Mouse (Mus musculus) cerebellum, postnatal 14 days (tissue): ENCODE data around the gene Chit1.

Source experiments
- DNase-seq, 2 experiments: peaks; one replicate each; pipeline ENCODE4 v3.0.0; 2021; ENCODE audit warnings: mixed read lengths in 2 of 2

The Chit1 gene

DNA sequence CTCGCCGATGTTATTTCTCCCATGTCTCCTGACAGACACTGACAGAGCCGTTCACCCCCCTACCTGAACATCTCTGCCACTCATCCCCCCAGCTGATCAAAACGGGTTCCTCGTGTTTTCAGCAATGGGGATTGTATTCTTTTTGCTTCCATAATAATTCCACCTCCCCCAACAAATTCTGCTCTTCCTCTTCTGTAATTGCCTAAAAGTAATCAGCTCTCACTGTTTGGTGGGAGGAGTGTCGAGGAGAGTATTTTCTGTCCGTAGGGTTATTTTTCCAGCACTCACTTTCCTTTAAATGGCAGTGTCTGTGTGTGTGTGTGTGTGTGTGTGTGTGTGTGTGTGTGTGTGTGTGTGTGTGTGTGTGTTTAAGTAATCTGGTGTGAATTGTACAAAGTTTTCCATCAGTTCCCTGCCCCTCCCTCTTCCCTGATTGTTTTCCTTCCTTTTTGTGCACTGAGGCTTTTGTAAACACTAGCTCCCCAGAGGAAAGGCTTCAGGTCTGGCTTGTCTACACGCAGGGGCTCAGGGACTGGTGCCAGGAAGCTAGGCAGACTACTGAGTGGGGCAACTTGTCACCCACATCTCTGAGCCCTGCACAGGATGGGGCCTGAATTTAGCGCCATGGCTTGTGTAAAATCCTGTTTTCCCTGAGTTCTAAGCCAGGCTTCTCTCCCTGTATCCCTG is 31.4 kb upstream of the Chit1 start:
- peak; percentile 56 to 73 for DNase-seq

DNA sequence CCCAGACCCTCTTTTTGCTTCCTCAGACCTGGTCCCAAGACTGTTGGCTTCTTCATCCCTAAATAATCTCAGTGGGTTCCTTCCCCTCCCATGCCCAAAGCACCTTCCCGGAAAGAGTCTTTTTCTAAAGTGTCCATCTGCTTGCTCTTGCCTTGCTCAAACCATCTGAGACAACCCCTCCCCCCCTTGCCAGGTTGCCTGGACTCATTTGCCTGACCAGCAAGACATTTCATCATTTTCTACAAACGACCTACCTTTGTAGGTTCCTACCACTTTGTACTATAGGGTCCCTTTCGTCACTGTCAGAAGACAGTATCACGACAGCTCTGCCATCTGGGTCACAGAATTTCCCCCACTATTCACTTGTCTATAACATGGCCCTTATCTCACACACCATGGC is 30.6 kb upstream of the Chit1 start:
- DNase-seq, result peak; percentile 47 to 67

DNA sequence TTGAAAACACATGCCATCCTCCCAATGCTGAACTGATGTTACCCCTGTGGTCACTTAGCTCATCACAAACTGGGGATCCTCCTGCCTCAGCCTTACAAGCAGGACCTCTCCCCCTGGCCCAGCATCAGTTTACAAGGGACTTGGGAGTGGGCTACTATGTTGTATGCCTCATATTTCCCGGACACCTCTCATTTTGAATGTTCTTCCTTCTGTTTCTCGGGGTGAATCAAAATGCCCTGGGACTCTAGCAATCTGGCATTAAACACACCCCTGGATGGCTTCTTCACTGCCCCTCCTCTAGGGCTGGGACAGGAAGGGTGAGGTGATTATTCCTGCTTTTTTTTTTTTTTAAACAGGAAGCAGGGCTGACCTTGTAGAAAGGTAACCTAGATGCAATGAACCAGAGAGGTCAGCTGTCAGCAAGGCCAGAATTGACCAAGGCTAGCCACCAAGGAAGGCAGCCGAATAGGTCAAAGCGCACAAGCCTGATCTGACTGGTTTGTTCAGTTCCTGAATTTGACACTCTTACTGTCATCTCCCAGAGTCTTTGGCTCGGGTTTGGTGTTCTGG is 30.1 kb upstream of the Chit1 start:
- no peak for DNase-seq

DNA sequence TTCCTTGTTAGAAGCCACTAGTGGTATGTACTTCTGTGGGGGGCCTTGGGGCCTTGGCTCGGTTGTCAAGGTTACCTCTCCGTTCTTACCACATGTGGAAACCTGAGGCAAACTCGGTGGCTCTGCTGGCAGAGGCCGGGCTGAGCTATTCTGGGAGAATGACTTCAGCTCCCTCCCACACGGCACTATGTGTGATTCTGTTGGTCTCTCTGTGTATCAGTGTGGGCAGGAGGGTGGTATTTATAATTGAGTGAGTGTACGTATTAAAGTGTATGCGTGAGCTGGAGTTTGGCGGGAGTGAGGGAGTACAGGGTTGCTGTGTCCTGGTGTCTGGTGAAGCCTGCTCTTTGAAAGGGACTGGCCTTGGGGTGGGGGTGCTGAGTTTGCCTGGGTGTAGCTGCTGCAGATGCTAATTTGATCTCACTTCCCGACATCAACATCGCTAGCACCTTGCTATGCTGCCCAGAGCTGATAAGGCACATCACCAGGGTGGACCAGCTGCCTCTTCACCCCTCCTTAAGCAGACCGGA is 28.0 kb upstream of the Chit1 start:
- peak; percentile 41 to 59 for DNase-seq

DNA sequence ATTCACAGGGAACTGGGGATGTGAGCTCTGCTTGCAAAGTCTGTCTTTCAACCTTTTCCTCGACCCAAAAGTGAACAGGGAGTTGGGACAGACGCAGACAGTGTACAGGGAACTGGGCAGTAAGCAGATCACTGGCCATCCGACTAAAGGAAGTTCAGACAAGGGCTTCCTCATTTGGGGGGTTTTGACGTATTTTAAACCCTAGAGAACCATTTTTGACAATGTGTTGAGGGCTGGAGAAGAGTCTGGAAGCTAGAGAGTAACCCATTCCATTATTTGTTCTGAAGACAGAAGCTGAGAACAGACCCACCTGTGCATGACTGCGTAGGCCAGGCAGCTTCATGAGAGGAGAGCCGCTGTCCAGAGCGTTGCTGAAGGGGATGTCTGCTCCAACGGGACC is 27.4 kb upstream of the Chit1 start:
- no peak for DNase-seq

DNA sequence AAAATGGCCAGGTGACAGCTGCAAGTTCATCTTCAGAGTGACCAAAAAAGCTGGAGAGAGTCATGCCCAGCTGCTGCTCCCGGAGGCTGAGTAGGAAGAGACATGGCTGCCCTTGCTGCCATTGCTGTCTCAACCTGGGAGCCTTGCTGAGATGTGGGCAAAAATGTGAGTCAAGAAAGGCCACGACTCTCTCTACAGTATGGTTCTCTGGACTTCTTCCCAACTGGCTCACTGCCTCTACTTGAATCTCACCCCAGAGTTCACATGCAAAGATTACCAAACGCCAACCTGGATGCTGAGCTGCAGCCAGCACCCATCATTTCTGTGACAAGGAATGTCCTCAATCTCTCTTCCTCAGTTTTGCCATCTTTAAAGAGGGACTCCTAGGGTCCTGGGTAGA is 26.9 kb upstream of the Chit1 start:
- peak; percentile 75 to 79 for DNase-seq

DNA sequence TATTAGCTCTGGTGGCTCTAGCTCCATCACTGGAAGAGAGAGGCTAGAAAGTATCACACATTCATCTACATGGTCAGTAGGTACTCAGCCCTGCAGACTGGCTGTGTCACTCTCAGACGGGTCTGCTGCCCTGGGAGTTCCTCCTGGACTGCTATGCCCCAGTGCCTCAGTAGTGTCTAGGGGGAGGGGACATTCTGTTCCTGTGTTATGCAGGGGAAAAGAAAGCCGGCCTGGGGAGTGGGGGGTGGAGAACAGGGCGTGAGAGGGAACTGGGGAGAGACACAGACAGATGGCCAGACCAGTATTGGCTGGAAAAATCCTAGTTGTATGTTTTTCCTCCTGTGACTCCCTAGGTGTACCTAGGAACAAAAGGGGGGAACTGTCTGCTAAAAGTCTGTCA is 25.0 kb upstream of the Chit1 start:
- DNase-seq, result no peak

DNA sequence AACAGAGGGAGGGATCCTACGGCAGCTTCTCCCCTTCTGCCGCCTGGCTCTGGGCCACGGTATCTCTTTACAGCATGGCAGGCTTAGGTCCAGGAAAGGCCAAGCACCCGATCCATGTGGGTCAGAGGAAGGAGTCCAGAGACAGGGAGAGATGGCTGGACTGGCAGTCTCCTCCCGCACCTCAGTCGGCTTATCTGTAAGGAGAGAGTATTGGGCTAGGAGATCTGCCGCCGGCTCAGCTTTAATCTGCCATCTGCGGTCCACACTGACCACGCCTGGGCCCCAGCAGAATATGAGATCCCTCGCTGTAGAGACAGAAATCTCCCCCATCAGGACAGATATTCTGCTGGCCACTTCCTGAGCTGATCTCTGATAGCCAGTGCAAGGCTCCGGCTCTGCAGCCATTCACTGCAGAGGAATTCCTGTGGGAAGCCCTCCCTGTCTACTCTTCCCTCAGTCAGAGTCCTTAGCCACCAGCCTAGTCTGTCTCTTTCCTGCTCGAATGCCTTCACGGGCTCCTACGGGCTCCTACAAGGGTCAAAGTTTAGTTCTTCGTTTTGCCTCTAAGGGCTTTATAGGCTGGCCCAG is 24.1 kb upstream of the Chit1 start:
- DNase-seq, result peak; percentile 72 to 81

DNA sequence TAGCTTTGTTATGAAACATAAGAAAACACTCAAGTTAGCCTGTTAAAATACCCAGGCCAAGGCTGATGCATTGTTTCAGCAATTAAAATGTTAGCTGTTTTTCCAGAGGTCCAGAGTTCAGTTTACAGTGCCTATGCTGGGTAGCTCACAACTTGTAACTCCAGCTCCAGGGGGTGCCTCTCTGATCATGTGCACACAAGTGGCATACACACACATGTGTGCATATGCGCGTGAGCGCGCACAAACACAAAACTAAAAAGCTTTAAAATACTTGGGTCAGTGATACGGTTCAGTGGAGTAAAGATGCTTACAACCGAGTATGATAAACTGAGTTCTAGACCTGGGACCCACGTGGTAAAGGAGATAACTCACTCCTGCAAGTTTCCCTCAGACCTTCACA is 22.0 kb upstream of the Chit1 start:
- DNase-seq, result no peak

DNA sequence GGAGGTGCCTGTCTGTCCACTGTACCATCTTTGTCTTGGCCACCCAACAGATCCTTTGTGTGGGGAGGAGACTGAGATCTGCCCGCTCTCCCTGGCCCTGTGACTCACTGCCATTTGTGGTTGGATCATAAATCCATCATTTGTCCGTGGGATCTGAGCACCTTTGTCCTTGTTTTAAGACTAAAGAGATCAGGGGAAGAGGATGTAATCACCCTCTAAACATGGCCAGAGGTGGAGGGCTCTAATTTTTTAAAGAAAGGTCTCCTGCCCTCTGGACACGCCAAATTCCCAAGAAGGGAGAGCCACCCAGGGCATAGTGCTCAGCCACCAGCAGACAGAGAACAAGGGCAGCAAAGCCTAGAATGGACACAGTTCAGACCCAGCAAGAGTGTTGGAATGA is 19.2 kb upstream of the Chit1 start:
- DNase-seq, result no peak

DNA sequence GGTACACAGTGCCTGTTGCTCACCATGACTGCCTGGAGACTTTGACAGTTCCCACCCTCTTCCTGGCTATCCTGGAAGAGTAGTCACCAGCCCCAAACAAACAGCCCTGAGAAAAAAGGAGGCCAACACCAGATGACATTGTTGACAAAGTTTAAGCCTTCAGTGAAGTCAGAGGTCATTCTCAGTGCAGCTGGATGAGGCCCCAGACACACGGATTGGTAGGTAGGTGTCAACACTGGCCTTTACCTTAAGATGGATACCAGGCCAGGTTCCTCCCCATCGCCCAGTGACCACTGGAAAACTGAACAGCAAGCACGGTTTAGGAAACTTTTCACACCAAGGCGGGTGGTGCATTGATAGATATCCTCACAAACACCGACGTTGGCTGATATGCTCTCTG is 18.7 kb upstream of the Chit1 start:
- DNase-seq, result no peak

DNA sequence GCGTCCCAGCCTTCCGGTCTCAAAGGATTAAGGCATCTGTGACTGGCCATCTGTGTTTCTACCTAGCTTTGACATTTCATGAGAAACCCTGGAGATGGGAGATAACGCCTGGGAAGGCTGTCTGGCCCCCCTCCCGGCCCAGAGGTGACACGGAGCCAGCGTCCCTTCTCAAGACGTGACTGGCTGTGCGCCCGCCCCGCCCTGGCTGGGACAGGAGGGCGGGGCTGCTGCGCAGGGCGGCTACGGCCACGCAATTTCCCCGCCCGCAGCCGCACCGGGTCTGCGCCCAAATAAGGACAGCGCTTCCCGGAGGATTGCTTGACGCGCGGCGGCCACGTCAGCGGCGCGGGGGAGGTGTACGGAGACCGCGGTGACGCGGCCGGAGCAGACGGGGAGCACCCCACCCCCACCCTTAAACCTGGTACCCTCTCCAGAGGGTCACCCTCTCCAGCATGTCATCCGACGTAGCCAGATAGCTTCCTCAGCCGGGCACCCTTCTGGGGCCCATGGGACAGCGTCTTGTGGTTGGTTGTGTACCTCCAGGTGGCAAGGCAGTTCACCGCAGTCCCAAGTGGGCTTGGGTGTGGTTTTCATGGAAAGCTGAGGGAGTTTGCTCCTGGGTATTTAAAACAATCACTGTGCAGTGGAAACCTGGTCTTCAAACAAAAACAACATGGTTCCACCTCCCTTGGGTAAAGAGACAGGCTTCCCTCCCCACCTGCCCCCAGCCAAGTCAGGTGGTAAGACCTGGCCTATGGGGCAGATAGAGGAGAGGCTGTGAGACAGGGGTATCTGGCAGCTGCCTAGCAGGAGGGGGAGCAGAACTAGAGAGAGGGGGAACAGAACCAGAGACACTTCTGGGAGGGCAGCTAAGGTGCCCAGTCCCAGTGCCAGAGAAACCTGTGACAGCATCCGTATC is 17.9 kb upstream of the Chit1 start:
- DNase-seq, result peak; percentile 88 to 93

DNA sequence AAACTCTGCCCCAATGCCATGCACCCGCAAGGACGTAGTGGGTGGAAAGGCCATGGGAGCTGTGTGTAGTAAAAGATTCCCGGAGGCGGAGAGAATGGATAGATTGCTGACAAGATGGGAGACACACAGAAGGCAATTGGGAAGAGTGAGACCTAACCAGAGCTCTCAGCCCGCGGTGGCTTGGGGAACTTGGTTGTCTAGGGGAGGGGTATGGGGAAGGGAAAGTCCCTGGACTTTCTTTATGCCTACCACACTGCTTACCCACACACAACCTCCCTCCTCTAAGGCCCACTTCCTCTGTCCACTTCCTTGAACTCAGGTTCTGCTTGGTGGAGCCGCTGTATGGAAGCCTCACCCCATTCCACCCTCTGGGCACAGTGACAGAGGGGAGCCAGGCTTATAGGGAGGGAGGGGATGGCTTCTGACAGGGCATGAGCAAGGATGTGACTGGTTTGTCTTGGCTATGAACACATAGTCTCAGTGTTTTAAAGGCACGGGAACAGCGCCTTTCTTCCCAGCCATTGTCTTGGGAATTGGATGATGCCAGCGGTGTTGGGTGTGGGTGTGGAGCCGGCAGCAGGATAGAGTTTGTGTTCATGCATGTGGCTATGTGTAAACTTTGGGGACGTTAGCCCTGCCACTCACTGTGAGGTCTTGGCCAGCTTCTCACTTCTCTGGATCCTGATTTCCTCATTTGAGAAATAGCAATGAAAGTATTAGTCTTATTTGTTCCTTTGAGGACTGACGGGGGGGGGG is 17.1 kb upstream of the Chit1 start:
- no peak for DNase-seq

DNA sequence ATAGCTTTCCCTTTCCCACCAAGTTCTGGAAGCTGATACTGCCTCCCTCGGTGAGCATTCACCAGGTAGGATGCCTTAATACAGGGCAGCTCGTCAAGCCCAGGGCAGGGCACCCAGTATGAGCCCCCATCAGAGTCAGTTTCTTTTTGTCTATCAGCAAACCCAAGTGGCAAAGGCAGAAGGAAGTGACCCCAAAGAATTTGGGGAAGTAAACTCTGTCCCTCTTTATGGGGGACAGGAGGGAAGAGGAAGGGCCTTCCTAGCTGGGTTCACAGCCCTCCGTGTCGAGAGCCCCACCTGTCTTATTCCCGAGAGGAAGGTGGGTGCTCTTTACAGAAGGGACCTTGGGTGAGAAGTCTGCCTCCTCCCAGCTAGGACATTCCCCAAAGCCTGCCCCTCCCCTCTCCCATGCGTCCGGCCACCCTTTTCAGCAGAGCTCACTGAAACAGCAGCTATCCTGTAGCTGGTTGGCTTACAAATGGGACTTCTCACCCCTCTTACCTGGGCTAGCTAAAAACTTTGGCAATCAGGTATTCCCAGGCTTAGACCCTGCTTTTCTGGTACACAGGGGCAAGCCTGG is 15.9 kb upstream of the Chit1 start:
- DNase-seq, result no peak

DNA sequence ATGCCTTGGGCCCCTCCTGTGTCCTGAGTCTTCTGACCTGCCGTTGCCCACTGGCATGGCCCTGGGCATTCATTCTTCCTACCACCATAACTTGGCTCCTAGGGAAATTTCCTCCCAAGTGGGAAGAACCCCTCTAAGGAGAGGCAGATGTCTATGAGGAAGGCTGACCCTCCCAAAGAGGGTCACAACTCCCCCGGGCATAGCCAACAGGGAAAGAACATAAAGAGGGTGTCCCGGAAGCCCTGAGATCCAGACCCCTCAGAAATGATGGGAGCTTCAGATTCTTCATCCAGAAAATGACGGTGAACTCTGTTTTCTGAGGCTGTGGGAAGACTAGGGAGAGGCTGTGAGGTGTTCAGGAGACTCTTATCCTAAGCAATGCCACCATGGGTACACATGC is 15.3 kb upstream of the Chit1 start:
- no peak for DNase-seq

DNA sequence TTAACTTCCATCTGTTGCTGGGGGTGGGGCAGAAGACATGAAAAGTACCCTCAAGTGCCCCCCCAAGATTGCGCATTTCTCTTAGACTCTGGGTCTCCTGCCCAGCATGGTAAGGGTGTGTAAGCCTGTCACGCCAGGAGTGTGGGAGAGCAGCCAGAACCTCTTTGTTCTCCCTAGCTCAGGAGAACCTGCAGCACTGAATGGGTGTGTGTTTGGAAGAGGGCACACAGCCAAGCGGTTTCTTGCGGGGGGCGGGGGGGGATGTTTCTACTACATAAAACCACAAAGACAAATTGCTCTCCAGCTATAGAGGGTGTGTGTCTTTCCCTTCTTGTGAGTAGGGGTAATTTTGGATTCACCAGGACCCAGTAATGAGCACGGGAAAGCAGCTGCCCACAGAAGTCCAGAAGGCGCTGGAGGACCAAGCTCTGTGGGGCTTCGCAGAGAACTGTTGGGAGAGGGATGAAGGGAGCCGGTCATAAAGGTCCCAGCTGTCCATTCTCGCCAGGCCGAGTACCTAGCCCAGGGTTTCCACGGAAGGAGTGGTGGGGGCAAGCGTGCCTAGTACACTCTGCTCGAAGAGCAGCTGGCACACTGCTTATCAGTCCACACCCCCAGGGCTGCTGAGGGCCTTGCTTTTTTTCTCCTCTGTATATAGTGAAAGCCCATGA is 14.6 kb upstream of the Chit1 start:
- DNase-seq, result peak in 1 of 2 experiments; percentile 61

DNA sequence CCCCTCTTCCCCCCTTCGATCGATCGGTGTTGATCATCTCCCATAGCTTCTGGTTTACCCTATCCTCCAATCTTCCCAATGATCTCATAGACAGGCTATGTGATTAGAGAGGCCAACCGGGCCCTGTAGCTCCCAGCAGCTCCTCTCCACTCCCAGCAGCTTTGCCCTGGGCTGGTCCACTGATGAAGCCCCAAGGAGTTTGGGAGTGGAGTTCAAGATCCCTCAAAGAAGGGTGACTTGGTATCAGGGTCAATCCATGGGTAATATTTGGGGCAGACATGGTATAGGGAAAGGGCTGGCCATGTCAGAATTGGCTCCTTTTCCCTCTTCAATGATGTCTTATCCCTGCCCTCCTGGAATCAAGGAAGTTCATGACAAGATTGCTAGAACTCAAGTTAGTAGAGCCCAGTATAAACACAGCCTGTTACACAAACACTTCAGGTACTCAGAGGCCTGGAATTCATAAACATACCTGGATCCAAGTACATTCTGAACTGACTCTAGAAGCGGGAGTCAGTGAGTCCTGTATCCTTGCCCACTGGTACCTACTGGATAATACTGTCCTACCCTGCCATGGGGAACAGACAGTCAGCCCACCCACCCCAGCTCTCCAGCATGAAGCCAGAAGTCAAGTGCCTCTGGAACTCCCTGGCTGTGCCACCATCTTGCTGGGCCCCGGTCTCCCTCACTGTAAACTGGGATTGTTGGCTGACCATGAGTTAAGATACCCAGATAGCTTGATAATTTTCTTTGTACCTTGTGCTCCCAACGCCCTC is 13.8 kb upstream of the Chit1 start:
- no peak for DNase-seq

DNA sequence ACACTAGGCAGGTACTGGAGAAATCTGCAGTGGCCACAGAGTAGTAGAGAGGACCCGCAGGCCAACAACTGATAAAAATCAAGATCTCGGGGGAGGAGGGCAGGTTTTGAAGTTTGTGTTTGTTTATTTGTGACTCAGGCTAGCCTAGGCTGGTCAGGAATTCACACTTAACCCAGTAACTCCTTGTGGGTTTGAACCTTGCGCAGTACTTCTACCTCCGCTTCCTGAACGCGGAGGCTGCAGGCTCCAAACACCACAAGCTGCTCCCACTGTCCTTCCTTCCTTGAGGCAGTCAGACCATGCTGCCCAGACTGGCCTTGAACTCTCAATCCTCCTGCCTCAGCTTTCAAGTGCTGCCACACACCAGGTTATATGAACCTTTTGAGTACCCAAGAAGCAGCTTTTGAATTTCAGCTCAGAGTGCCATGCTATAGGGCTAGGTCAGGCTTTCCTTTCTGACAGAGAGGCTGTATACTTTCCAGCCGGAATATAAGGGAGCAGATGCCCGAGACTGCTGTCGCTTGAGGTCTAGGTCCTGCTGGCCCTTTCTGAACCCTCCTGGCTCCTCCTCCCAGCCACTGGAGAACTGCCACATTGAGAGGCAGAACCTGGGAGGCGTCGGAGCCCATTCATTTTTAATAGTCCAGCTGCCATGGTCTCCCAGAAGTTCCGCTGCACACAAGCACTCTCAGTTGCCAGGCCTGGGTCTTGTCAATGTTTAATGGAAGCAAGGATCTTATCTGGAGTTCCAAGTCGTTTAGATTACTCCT is 12.9 kb upstream of the Chit1 start:
- DNase-seq, result peak in 1 of 2 experiments; percentile 54

DNA sequence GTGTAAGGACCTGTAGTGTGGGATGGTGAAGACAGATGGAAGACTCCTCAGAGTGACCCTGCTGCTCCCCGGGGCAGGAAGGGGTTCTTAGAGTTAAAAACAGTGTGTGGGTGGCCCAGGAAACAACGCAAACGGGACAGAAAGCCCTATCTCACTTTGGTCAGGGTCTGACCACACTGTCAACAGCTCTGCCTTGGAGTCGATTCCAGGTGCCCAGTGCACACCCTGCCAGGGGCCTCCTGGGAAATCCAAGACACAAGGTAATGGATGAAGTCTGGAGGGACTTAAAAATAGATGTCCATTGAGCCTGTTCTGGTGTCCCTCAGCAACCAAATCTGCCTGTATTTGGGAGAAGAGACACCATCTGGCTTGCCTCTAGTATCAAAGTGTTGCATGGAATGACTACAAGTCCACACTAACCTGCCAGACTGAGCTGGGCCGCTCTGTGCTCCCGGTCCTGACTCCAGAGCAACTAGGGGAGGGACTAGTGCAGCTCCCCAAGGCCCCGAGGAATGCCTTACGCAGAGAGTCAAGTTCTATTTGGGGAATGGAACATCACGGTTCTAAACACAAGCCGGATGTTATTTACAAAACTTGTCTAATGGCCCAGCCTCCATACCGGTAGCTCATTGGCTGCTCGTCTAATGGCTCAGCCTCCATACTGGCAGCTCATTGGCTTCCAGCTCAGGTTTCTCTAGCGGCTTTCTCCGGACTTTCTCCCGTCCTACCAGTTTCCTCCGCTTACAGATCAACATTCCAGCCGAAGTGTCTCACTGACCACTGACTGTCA is 12.1 kb upstream of the Chit1 start:
- DNase-seq, result peak; percentile 61 to 67
